Mouse (Mus musculus) inflammation-experienced regulatory T-cells (primary cell): ENCODE measurements around the gene H2al1a. TPM values are rescaled to one million over a fixed set of nuclear protein-coding genes. Genes with fewer than 3 reads are reported as not detected.

ENCODE experiments used
- polyA plus RNA-seq, 2 experiments: library from polyadenylated mRNA; unstranded; fragments of 100-300 nt; shearing (Covaris generic); gene quantifications; one replicate each; pipeline ENCODE4 v1.2.1; 2017

H2al1a gene
- not detected for polyA plus RNA-seq

GRCm38 (mm10) chrX:11298957-11299356 is at the start of gene H2al1a:
H2al1a (plus strand) TSS chrX:11299257.

DNA sequence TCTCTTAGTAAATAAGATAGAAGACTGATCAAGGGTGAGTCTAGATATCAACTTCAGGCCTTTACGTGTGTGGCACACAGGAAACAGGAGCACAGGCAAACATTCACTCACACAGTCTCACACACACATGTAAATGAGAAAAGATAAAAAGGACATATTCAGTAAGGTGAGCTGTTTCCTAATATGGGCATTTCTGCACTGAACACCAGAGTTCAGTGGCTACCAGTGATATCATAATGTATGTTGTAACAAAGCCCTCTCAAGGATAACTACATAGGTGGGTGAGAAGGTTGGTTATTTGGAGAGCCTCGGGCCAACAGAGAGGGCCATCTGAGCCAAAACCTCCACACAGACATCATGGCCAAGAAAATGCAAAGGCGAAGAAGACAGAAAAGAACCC is 3.1 kb downstream of the H2al1a start, which contains the start of gene H2al1b:
Gene H2al1b (plus strand): TSS at position 301 of the 400 bp plus-strand sequence.

DNA sequence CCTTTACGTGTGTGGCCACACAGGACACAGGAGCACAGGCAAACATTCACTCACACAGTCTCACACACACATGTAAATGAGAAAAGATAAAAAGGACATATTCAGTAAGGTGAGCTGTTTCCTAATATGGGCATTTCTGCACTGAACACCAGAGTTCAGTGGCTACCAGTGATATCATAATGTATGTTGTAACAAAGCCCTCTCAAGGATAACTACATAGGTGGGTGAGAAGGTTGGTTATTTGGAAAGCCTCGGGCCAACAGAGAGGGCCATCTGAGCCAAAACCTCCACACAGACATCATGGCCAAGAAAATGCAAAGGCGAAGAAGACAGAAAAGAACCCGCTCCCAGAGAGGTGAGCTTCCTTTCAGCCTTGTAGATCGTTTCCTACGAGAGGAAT is 6.3 kb downstream of the H2al1a start, which contains the start of gene H2al1c:
Gene H2al1c (plus strand): TSS at position 301 of the 400 bp plus-strand sequence.

GRCm38 (mm10) chrX:11308524-11308923 is 9.5 kb downstream of the H2al1a start, which contains the start of gene H2al1d:
H2al1d (plus strand) TSS chrX:11308824.

GRCm38 (mm10) chrX:11311634-11312033 is 12.6 kb downstream of the H2al1a start, which contains the start of gene H2al1e:
H2al1e (plus strand) TSS chrX:11311934.

DNA sequence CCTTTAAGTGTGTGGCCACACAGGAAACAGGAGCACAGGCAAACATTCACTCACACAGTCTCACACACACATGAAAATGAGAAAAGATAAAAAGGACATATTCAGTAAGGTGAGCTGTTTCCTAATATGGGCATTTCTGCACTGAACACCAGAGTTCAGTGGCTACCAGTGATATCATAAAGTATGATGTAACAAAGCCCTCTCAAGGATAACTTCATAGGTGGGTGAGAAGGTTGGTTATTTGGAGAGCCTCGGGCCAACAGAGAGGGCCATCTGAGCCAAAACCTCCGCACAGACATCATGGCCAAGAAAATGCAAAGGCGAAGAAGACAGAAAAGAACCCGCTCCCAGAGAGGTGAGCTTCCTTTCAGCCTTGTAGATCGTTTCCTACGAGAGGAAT is 15.8 kb downstream of the H2al1a start, which contains the start of gene H2al1f:
Gene H2al1f (plus strand): TSS at position 301 of the 400 bp plus-strand sequence.

DNA sequence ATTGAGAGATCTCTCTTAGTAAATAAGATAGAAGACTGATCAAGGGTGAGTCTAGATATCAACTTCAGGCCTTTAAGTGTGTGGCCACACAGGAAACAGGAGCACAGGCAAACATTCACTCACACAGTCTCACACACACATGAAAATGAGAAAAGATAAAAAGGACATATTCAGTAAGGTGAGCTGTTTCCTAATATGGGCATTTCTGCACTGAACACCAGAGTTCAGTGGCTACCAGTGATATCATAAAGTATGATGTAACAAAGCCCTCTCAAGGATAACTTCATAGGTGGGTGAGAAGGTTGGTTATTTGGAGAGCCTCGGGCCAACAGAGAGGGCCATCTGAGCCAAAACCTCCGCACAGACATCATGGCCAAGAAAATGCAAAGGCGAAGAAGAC is 18.9 kb downstream of the H2al1a start, which contains the start of gene H2al1g:
Gene H2al1g (plus strand): TSS at position 301 of the 400 bp plus-strand sequence.

GRCm38 (mm10) chrX:11321192-11321591 is 22.1 kb downstream of the H2al1a start, which contains the start of gene H2al1h:
H2al1h (plus strand) TSS chrX:11321492.

DNA sequence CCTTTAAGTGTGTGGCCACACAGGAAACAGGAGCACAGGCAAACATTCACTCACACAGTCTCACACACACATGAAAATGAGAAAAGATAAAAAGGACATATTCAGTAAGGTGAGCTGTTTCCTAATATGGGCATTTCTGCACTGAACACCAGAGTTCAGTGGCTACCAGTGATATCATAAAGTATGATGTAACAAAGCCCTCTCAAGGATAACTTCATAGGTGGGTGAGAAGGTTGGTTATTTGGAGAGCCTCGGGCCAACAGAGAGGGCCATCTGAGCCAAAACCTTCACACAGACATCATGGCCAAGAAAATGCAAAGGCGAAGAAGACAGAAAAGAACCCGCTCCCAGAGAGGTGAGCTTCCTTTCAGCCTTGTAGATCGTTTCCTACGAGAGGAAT is 25.3 kb downstream of the H2al1a start, which contains the start of gene H2al1i:
Gene H2al1i (plus strand): TSS at position 301 of the 400 bp plus-strand sequence.

DNA sequence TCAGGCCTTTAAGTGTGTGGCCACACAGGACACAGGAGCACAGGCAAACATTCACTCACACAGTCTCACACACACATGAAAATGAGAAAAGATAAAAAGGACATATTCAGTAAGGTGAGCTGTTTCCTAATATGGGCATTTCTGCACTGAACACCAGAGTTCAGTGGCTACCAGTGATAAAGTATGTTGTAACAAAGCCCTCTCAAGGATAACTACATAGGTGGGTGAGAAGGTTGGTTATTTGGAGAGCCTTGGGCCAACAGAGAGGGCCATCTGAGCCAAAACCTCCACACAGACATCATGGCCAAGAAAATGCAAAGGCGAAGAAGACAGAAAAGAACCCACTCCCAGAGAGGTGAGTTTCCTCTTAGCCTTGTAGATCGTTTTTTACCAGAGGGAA is 28.5 kb downstream of the H2al1a start, which contains the start of gene H2al1j:
Gene H2al1j (plus strand): TSS at position 301 of the 400 bp plus-strand sequence.

Other genes with a start within 250 kb of the H2al1a start
- not detected for gene H2al1b, start 3.2 kb downstream of the H2al1a start, polyA plus RNA-seq
- gene H2al1c, start 6.4 kb downstream of the H2al1a start, polyA plus RNA-seq, result not detected
- not detected for gene H2al1d, start 9.6 kb downstream of the H2al1a start, polyA plus RNA-seq
- gene H2al1e, start 12.7 kb downstream of the H2al1a start, polyA plus RNA-seq, result not detected
- gene H2al1f, start 15.9 kb downstream of the H2al1a start, polyA plus RNA-seq, result not detected
- not detected for gene H2al1g, start 19.0 kb downstream of the H2al1a start, polyA plus RNA-seq
- not detected for gene H2al1h, start 22.2 kb downstream of the H2al1a start, polyA plus RNA-seq
- gene H2al1i, start 25.4 kb downstream of the H2al1a start, polyA plus RNA-seq, result not detected
- not detected for gene H2al1j, start 28.6 kb downstream of the H2al1a start, polyA plus RNA-seq